Mouse (Mus musculus) midbrain, embryonic 14.5 days (tissue): ENCODE results near the gene Dleu7. TPM values are rescaled to one million over a fixed set of nuclear protein-coding genes. Genes with fewer than 3 reads are reported as not detected.

Experiments used
- ATAC-seq: fragments of 200-750 bp; cut with Nextera tagmentation; 2 replicates; pipeline ENCODE4 v1.8.0; 2017; ENCODE audit warnings: moderate number of reproducible peaks, moderate library complexity; ENCODE audit not compliant: low FRiP score, low TSS enrichment
- DNase-seq: peaks from one replicate; pipeline ENCODE4 v3.0.0-alpha.2; 2015
- H3K27ac ChIP-seq: fragments of 300-500 bp; sonication (generic); replicated peaks from 2 replicates; pipeline ENCODE4 v1.5.1; 2014; ENCODE audit warnings: mild to moderate bottlenecking, low read depth, low read length, moderate library complexity
- H3K27me3 ChIP-seq: fragments of 300-500 bp; sonication (generic); 2 replicates; pipeline ENCODE4 v1.6.1; 2014; ENCODE audit warnings: low read length, control low read depth, mixed read lengths; ENCODE audit not compliant: control insufficient read depth, insufficient read depth
- H3K36me3 ChIP-seq: fragments of 300-500 bp; sonication (generic); 2 replicates; pipeline ENCODE4 v1.6.1; 2014; ENCODE audit warnings: low read length, control low read depth; ENCODE audit not compliant: control insufficient read depth, insufficient read depth
- H3K4me1 ChIP-seq: fragments of 300-500 bp; sonication (generic); 2 replicates; pipeline ENCODE4 v1.6.1; 2014; ENCODE audit warnings: mild to moderate bottlenecking, antibody characterized with exemption, low read length, control low read depth; ENCODE audit not compliant: control insufficient read depth, insufficient read depth
- H3K4me2 ChIP-seq: fragments of 300-500 bp; sonication (generic); 2 replicates; pipeline ENCODE4 v1.6.1; 2014; ENCODE audit warnings: mild to moderate bottlenecking, low read length, moderate library complexity
- H3K4me3 ChIP-seq: fragments of 300-500 bp; sonication (generic); replicated peaks from 2 replicates; pipeline ENCODE4 v1.5.1; 2014; ENCODE audit warnings: low read depth, low read length
- H3K9ac ChIP-seq: fragments of 300-500 bp; sonication (generic); replicated peaks from 2 replicates; pipeline ENCODE4 v1.6.1; 2014; ENCODE audit warnings: mild to moderate bottlenecking, low read length, moderate library complexity
- H3K9me3 ChIP-seq: fragments of 300-500 bp; sonication (generic); 2 replicates; pipeline ENCODE4 v1.6.1; 2016; ENCODE audit warnings: low read length, control low read depth, mixed read lengths; ENCODE audit not compliant: control insufficient read depth
- WGBS: fragments of 180-500 bp; shearing (Covaris S2); extraction: QIAGEN DNeasy Blood & Tissue Kit; methylation state at CpG from one replicate; pipeline ENCODE4 v1.1.7; 2014; 5-methylcytosine and 5-hydroxymethylcytosine counted together
- polyA plus RNA-seq: library from polyadenylated mRNA; unstranded; fragments of >200 nt; fragmentation: Nextera tagmentation; extraction: Ambion mirVana; gene quantifications from 2 replicates; pipeline ENCODE4 v1.2.1, GENCODE M21; 2014

The Dleu7 gene
- 11.8 and 13.7 TPM in 2 replicates for polyA plus RNA-seq

DNA sequence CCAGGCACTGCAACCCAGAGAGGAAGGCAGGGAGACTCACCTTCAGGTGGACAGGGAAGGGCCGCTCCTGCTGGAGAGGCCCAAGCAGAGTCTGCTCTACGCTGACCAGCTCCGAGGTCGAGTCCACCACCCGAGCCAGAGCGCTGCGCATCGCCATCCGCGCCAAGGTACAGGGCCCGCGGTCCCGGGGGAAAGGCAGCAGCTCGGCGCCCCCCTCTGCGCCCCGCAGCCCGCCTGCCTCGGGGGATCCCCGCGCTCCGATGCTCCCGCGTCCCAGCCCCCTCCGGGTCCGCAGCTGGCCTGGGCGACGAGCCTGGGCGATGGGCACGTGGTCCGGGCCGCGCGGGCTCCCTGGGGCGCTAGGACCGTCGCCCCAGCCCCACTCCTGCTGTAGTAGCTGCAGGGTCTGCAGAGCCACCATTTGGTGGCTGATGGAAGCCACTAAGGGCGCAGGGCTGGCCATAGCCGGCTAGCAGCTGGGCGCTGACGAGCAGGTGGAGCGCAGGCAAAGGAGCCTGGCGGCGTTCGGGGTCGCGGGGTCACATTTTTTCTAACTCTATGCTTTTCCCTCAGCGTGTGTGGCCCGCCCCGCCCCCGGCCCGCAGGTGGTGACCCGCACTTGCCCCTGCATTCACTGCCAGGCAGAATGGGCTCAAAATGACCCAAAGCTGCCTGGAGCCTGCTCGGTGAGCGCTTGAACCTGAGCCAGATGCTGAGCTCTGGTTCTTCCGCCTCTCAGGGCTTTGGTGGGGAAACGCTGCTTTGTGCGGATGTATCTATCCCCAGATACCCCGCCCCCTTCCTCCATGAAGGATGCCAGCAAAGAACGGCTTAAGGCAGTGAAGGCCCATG is at the start of gene Dleu7, which contains the start of gene Rnaseh2b:
Gene Dleu7, minus strand, starts transcription at position 560 of the 852 bp plus-strand sequence.
Gene Rnaseh2b, plus strand, starts transcription at position 102 of the 852 bp plus-strand sequence.
- no peaks in the 10 kb centered on the region for H3K36me3 ChIP-seq
- H3K27ac ChIP-seq, result peak within 1 kb of the TSS; percentile 14; the same call in 1 of the 2 replicates
- DNase-seq (peak; percentile 77), ATAC-seq (peak; percentile 73)
- peak within 1 kb of the TSS; percentile 92 for H3K4me2 ChIP-seq
- no peaks in the 10 kb centered on the region for H3K9me3 ChIP-seq
- peak within 1 kb of the TSS; percentile 53 for H3K4me3 ChIP-seq
- H3K9ac ChIP-seq, result peak within 1 kb of the TSS; percentile 68
- under 1% methylated on average over 59 of the region's 60 CpGs for WGBS
- peaks cover 15% of the 10 kb centered on the region for H3K4me1 ChIP-seq
- H3K27me3 ChIP-seq, result no peaks in the 10 kb centered on the region

DNA sequence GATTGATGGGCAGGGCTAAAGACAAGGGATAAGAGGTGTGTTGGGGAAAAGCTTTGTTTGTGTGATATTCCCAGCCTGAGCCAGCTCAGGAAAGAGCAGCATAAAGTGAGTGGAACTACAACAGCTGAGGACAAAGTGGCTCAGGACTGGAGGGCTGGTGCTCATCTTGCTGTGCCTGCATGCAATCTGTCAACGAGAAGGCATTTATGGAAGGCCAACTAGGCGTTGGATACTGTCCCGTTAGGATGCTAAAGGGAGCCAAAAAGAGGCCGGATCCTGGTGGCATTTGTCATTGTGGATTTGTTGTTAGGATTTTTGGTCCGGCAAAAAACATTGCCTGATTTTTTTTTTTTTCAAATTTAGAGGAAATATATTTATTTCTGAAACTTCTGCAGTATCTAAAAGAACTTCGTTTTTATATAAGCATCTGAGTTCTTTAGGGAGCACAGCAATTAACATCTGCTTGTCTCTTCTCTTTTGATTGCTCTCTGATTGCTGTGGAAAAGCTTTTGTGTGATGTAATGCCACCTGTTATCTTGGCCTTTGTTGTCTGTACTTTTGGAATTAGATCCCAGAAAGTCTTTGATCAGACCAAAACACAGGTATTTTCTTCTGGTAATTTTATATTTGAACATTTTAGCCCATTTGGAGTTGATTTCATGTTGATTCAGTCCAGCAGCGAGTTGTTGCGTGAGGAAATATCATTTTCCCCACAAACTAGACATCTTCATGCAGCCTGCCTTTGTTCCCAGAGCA is 49.2 kb upstream of the Dleu7 start:
- Histone ChIP-seq H3K9ac (no peak overlapping the region), H3K4me3 (no peak overlapping the region), H3K4me2 (no peak overlapping the region), H3K27me3 (no peaks in the 10 kb centered on the region), H3K27ac (no peak overlapping the region), H3K9me3 (no peaks in the 10 kb centered on the region), H3K36me3 (no peaks in the 10 kb centered on the region), H3K4me1 (no peaks in the 10 kb centered on the region)
- WGBS, result 75% methylated on average over 8 of the region's 8 CpGs
- DNase-seq (no peak), ATAC-seq (no peak)

DNA sequence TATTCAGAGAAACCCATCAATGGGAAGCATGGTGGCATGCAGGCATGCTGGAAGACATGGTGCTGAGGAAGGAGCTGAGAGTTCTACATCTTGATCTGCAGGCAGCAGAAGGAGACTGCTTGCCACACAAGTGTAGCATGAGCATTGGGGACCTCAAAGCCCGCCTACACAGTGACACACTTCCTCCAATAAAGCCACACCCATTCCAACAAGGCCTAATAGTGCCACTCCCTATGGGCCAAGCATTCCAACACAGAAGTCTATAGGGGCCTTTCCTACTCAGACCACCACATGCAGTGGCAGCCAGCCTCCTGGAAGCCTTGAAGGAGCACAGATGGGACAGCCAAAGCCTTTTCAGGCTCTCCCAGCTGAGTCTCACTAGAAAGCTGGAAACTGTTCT is 46.3 kb upstream of the Dleu7 start:
- DNase-seq (no peak), ATAC-seq (no peak)
- Histone ChIP-seq H3K9ac (no peak overlapping the region), H3K4me2 (no peak overlapping the region), H3K27me3 (no peaks in the 10 kb centered on the region), H3K36me3 (no peaks in the 10 kb centered on the region), H3K9me3 (no peaks in the 10 kb centered on the region), H3K27ac (no peak overlapping the region), H3K4me1 (no peaks in the 10 kb centered on the region), H3K4me3 (no peak overlapping the region)
- WGBS, result 96% methylated on average over 1 of the region's 1 CpGs

DNA sequence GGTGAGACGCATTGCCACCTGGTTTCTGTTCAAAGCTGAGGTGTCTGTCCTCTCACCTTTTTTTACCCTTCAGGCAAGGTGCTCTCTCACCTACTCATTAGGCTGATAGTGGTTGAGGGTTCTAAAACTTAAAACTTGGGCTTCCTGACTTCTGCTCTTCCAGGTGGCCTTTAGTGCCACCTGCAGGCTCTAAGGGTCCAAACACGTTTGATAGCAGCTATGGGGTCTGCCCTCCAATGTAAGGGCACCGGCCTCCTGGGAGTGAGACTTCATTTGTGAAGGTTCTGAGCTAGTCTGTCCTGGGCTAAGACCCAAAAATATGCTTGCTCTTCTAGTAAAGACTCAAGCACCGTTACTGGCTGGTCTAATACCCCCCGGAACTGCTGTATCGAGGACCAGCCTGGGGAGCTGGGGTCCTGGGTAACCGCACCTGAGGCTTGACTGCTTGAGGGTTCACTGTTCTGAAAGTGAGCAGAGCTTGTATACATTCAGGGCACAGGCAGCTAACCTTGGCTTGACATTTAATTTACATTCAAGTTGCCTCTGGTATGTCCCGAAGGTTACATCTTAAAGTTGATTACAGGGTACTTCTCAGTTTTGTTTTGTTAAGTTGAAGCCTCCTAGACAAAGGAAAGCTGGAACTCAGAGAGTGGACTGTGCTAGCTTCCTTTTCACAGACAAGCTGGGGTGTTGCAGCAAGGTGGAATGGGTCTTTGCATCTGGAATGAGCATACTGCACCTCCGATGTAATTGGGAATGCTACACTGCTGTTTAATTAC is 41.3 kb upstream of the Dleu7 start:
- DNase-seq, result peak; percentile 39
- H3K4me2 ChIP-seq, result no peak overlapping the region
- no peak for ATAC-seq
- H3K9ac ChIP-seq, result no peak overlapping the region
- no peak overlapping the region for H3K27ac ChIP-seq
- H3K27me3 ChIP-seq, result no peaks in the 10 kb centered on the region
- H3K4me1 ChIP-seq, result peaks cover 8% of the 10 kb centered on the region; the same call in 1 of the 2 replicates
- no peak overlapping the region for H3K4me3 ChIP-seq
- H3K9me3 ChIP-seq, result no peaks in the 10 kb centered on the region
- 79% methylated on average over 9 of the region's 9 CpGs for WGBS
- H3K36me3 ChIP-seq, result no peaks in the 10 kb centered on the region

DNA sequence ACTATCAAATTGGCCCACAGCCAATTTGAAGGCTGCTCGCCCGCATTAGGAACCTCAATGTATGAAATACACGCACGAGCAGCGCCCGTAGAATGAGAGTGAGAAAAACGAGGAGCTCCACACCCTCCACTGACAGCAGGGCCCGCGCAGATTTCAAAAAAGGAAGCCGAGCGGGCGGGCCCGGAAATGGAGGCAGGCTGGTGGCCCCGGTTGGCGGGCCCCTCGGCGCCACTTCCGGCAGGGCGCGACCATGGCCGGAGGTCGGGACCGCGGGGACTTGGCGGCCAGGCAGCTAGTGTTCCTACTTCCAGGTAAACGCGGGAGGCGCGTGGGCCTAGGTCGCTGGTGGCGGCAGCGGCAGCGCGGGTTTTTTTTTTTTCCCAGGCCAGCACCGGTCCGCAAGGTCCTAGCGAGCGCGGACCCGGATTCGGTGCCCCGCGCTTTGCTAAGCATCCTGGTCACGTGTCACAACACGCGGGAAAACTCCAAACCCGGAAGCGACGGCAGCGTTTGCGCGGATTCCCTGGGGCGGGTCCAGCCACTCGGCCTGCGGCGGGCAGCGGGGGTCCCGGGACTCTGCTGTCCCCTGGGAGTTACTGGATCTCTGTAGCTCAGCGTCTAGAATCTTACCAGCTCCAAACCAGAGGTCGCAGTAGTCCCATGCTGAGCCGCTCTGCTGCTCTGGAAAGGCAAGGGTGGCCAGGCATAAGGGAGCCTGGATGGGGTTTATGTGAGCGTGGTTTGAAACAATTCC is 39.2 kb upstream of the Dleu7 start:
- ATAC-seq, result peak; percentile 87
- H3K4me1 ChIP-seq, result peaks cover 8% of the 10 kb centered on the region; the same call in 1 of the 2 replicates
- no peaks in the 10 kb centered on the region for H3K9me3 ChIP-seq
- peak overlapping the region; percentile 66 for H3K9ac ChIP-seq
- peak overlapping the region; percentile 76 for H3K4me2 ChIP-seq
- peak overlapping the region; percentile 76 for H3K4me3 ChIP-seq
- peak; percentile 92 for DNase-seq
- H3K27ac ChIP-seq, result peak overlapping the region; percentile 79
- WGBS, result under 1% methylated on average over 62 of the region's 62 CpGs
- H3K27me3 ChIP-seq, result no peaks in the 10 kb centered on the region
- no peaks in the 10 kb centered on the region for H3K36me3 ChIP-seq

DNA sequence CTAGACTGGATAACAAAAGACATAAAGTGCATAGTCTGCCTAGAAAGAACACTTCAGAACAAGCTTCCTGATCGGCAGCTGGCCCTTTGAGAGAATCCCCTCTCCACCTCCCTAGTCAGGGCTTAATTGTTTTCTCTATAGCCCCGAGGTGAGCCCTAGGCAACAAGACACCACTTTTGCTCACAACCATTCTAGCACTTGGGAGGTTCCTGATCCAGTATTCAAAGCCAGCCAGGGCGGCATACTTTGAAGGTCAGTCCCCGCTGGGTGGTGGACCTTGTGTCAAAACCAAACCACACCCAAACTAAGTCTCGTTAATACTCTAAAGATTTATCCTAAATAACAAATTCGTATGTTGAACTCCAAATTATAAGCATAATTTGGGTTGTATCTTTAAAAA is 38.6 kb upstream of the Dleu7 start:
- no peak for DNase-seq
- no peaks in the 10 kb centered on the region for H3K9me3 ChIP-seq
- peaks cover 8% of the 10 kb centered on the region; the same call in 1 of the 2 replicates for H3K4me1 ChIP-seq
- peak overlapping the region; percentile 66; the same call in 1 of the 2 replicates for H3K9ac ChIP-seq
- peak overlapping the region; percentile 76 for H3K4me2 ChIP-seq
- peak overlapping the region; percentile 76 for H3K4me3 ChIP-seq
- no peak for ATAC-seq
- H3K36me3 ChIP-seq, result no peaks in the 10 kb centered on the region
- 13% methylated on average over 6 of the region's 6 CpGs for WGBS
- H3K27ac ChIP-seq, result no peak overlapping the region
- no peaks in the 10 kb centered on the region for H3K27me3 ChIP-seq

DNA sequence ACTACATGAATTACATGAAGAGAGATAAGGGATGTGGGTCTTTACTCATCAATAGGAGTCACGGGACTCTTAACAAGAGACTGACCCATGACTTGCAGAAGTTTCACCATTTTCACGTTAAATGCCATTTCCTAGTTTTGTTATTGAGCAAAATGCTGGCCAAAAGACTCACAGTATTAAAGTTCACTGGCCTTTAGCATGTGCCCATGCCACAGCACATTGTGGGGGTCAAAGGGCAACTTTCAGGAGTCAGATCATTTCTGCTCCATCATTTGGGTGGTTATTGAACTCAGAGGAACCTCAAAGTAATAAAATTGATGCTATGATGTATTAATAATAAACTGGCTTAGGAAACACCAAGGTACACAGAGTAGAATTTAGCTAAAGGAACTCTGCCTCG is 36.8 kb upstream of the Dleu7 start:
- ATAC-seq, result no peak
- Histone ChIP-seq H3K4me2 (no peak overlapping the region), H3K4me3 (no peak overlapping the region), H3K4me1 (peaks cover 8% of the 10 kb centered on the region; the same call in 1 of the 2 replicates), H3K36me3 (no peaks in the 10 kb centered on the region), H3K27me3 (no peaks in the 10 kb centered on the region), H3K9ac (no peak overlapping the region), H3K9me3 (no peaks in the 10 kb centered on the region), H3K27ac (no peak overlapping the region)
- WGBS, result 93% methylated on average over 3 of the region's 3 CpGs
- no peak for DNase-seq

DNA sequence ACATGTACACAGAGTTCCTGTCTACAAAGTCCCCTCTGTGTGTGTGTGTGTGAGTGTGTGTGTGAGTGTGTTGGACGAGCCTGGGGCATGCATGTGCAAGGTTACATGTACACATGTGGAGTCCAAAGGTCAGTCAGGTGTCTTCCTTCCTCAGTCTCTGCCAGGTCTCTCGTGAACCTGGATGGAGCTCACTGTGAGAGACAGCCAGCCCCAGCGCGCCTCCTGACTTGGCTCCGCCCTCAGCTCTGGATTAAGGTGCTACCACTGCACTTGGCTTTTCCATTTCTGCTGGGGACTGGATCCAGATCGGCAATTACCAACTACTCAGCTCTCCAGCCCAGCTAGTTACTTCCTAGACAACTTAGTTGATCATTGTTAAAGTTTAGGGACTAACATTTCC is 35.8 kb upstream of the Dleu7 start:
- peaks cover 8% of the 10 kb centered on the region; the same call in 1 of the 2 replicates for H3K4me1 ChIP-seq
- H3K9ac ChIP-seq, result no peak overlapping the region
- H3K4me3 ChIP-seq, result no peak overlapping the region
- WGBS, result 54% methylated on average over 6 of the region's 6 CpGs
- ATAC-seq (no peak), DNase-seq (no peak)
- H3K27me3 ChIP-seq, result no peaks in the 10 kb centered on the region
- H3K36me3 ChIP-seq, result no peaks in the 10 kb centered on the region
- H3K9me3 ChIP-seq, result no peaks in the 10 kb centered on the region
- no peak overlapping the region for H3K27ac ChIP-seq
- H3K4me2 ChIP-seq, result no peak overlapping the region
